Mouse (Mus musculus) stomach, postnatal 0 days (tissue): ENCODE results near the gene Ankrd11. TPM values are rescaled to one million over a fixed set of nuclear protein-coding genes. Genes with fewer than 3 reads are reported as not detected.
A peak's percentile ranks its signal among the peaks of the same experiment; 100 is the strongest.

Source experiments
- ATAC-seq: fragments of 200-750 bp; cut with Nextera tagmentation; 2 replicates; pipeline ENCODE4 v1.8.0; 2017; ENCODE audit not compliant: low FRiP score, low TSS enrichment
- DNase-seq: peaks from one replicate; pipeline ENCODE4 v3.0.0-alpha.2; 2016; ENCODE audit warnings: low spot score
- H3K27ac ChIP-seq: fragments of 300-500 bp; sonication (generic); replicated peaks from 2 replicates; pipeline ENCODE4 v1.5.1; 2014; ENCODE audit warnings: mild to moderate bottlenecking, control low read depth
- H3K27me3 ChIP-seq: fragments of 300-500 bp; sonication (generic); 2 replicates; pipeline ENCODE4 v1.6.1; 2014; ENCODE audit warnings: low read length; ENCODE audit not compliant: control insufficient read depth, insufficient read depth
- H3K36me3 ChIP-seq: fragments of 300-500 bp; sonication (generic); 2 replicates; pipeline ENCODE4 v1.6.1; 2014; ENCODE audit warnings: low read length, mixed read lengths; ENCODE audit not compliant: control insufficient read depth, insufficient read depth
- H3K4me1 ChIP-seq: fragments of 300-500 bp; sonication (generic); replicated peaks from 2 replicates; pipeline ENCODE4 v1.6.1; 2014; ENCODE audit warnings: antibody characterized with exemption; ENCODE audit not compliant: control insufficient read depth, insufficient read depth
- H3K4me2 ChIP-seq: fragments of 300-500 bp; sonication (generic); replicated peaks from 2 replicates; pipeline ENCODE4 v1.6.1; 2014; ENCODE audit warnings: low read depth, mild to moderate bottlenecking, control low read depth, moderate library complexity
- H3K4me3 ChIP-seq: fragments of 300-500 bp; sonication (generic); 2 replicates; pipeline ENCODE4 v1.5.1; 2014; ENCODE audit warnings: low read depth, low read length, control low read depth
- H3K9ac ChIP-seq: fragments of 300-500 bp; sonication (generic); 2 replicates; pipeline ENCODE4 v1.6.1; 2014; ENCODE audit warnings: mild to moderate bottlenecking, low read length, control low read depth, mixed read lengths
- H3K9me3 ChIP-seq: fragments of 300-500 bp; sonication (generic); 2 replicates; pipeline ENCODE4 v1.6.1; 2016; ENCODE audit warnings: low read length; ENCODE audit not compliant: control insufficient read depth
- CTCF ChIP-seq: IDR thresholded peaks from 2 replicates; pipeline ENCODE4 v1.5.1; 2016; ENCODE audit warnings: antibody characterized with exemption, low read depth, mild to moderate bottlenecking, moderate library complexity
- EP300 ChIP-seq: optimal IDR thresholded peaks from 2 replicates; pipeline ENCODE3; 2016; ENCODE audit warnings: antibody characterized with exemption
- WGBS: fragments of 180-500 bp; shearing (Covaris S2); extraction: QIAGEN DNeasy Blood & Tissue Kit; methylation state at CpG from one replicate; pipeline ENCODE4 v1.1.7; 2014; 5-methylcytosine and 5-hydroxymethylcytosine counted together
- polyA plus RNA-seq: library from polyadenylated mRNA; unstranded; fragments of >200 nt; fragmentation: Nextera tagmentation; extraction: Ambion mirVana; gene quantifications from 2 replicates; pipeline ENCODE4 v1.2.1, GENCODE M21; 2015

Gene Ankrd11
- polyA plus RNA-seq, 1 experiment from 2014 or later, result 35.0 TPM

GRCm38 (mm10) chr8:123014429-123014828, 27.6 kb downstream of the Ankrd11 start:
- no peak for TF ChIP-seq CTCF
- TF ChIP-seq EP300, result no peak
- ATAC-seq (no peak), DNase-seq (no peak)
- Histone ChIP-seq H3K4me2 (no peak overlapping the region), H3K9me3 (no peaks in the 10 kb centered on the region), H3K27ac (0 out of 2 replicates have a peak overlapping the region, but pooled peaks have one; percentile 36), H3K4me1 (peaks cover 6% of the 10 kb centered on the region), H3K4me3 (no peak overlapping the region), H3K36me3 (no peaks in the 10 kb centered on the region), H3K9ac (no peak overlapping the region), H3K27me3 (no peaks in the 10 kb centered on the region)
- 52% methylated on average over 7 of the region's 7 CpGs for WGBS

DNA sequence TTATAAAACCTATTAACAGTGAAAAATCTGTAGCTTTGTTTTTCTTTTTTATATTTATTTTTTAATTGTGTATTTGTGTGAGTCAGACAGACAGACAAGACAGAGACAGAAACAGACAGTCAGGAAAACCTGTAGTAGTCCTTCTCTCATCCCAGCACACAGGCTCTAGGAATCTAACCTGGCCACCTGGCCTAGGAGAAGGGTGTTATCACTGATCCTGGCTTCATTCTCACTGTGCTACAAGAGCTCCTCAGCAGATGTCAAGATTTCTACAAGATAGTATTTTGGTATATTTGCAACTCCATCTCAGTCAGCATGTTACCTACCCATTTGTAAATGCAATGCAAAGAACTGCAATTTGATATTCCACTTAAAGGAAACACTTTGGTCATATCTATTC, 30.8 kb downstream of the Ankrd11 start:
- DNase-seq (no peak), ATAC-seq (no peak)
- TF ChIP-seq EP300 (no peak), CTCF (no peak)
- Histone ChIP-seq H3K4me2 (no peak overlapping the region), H3K4me3 (no peak overlapping the region), H3K27ac (no peak overlapping the region), H3K36me3 (no peaks in the 10 kb centered on the region), H3K9me3 (no peaks in the 10 kb centered on the region), H3K4me1 (peaks cover 6% of the 10 kb centered on the region; the same call in 1 of the 2 replicates), H3K27me3 (no peaks in the 10 kb centered on the region), H3K9ac (no peak overlapping the region)

DNA sequence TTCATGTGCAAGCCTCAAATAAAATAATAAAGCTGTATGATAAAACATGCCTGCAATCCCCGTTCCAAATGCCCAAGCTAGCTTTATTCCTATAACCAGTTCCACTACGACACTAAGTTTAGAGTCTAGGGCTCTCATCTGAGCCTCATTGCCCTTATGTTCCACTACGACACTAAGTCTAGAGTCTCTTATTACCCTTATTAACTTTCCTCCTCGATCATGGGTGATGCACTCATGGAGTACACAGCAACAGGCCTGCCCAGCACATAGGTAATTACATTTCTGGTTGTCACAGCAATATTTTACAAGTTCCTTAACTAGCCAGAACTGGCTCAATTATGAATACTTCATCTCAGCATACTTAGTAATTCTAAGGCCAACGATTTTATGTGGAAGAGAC, 36.3 kb downstream of the Ankrd11 start:
- Histone ChIP-seq H3K4me1 (peaks cover 5% of the 10 kb centered on the region; the same call in 1 of the 2 replicates), H3K9ac (no peak overlapping the region)
- WGBS, result 70% methylated on average over 5 of the region's 5 CpGs

GRCm38 (mm10) chr8:123005328-123005727, 36.7 kb downstream of the Ankrd11 start:
- Histone ChIP-seq H3K36me3 (no peaks in the 10 kb centered on the region), H3K4me2 (no peak overlapping the region), H3K9me3 (no peaks in the 10 kb centered on the region), H3K9ac (no peak overlapping the region), H3K4me3 (no peak overlapping the region), H3K4me1 (peaks cover 5% of the 10 kb centered on the region; the same call in 1 of the 2 replicates), H3K27me3 (no peaks in the 10 kb centered on the region), H3K27ac (peak overlapping the region; percentile 4; the same call in 1 of the 2 replicates)
- ATAC-seq (no peak), DNase-seq (no peak)
- WGBS, result 49% methylated on average over 3 of the region's 3 CpGs
- no peak for TF ChIP-seq CTCF
- no peak for TF ChIP-seq EP300

More for the DNA sequence above, 36.3 kb downstream of the Ankrd11 start:
- H3K36me3 ChIP-seq, result no peaks in the 10 kb centered on the region
- H3K4me3 ChIP-seq, result no peak overlapping the region
- TF ChIP-seq EP300 (no peak), CTCF (no peak)
- peak overlapping the region; percentile 4; the same call in 1 of the 2 replicates for H3K27ac ChIP-seq
- no peaks in the 10 kb centered on the region for H3K9me3 ChIP-seq
- H3K27me3 ChIP-seq, result no peaks in the 10 kb centered on the region
- ATAC-seq (no peak), DNase-seq (no peak)
- no peak overlapping the region for H3K4me2 ChIP-seq

GRCm38 (mm10) chr8:123004033-123004922, 37.8 kb downstream of the Ankrd11 start:
- Histone ChIP-seq H3K36me3 (no peaks in the 10 kb centered on the region), H3K4me1 (peaks cover 5% of the 10 kb centered on the region; the same call in 1 of the 2 replicates), H3K4me2 (no peak overlapping the region), H3K27me3 (no peaks in the 10 kb centered on the region), H3K27ac (peak overlapping the region; percentile 20; the same call in 1 of the 2 replicates), H3K9me3 (no peaks in the 10 kb centered on the region), H3K9ac (no peak overlapping the region), H3K4me3 (no peak overlapping the region)
- DNase-seq, result no peak
- ATAC-seq, result no peak
- 46% methylated on average over 14 of the region's 14 CpGs for WGBS
- TF ChIP-seq EP300 (no peak), CTCF (peak; percentile 39; the same call in 1 of the 2 replicates)

DNA sequence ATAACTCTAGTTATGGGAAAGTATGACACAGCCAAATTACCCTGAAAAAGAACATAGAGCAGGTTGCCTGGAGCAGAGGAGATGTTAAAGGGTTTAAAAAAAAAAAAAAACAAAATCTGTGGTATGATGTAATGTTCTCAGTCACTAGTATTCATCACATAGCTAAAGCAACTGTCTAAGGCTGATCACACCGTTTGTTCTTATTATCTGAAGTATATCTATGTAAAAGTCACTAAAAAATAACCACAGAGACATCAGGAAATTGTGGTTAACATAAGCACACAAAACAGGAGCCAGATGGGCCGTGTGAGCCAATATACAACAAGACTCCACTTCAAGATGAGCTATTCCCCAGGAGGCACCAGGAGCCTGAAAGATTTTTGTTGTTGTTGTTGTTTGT, 41.8 kb downstream of the Ankrd11 start:
- no peak overlapping the region for H3K9ac ChIP-seq
- H3K4me1 ChIP-seq, result peaks cover 3% of the 10 kb centered on the region; the same call in 1 of the 2 replicates
- H3K27me3 ChIP-seq, result no peaks in the 10 kb centered on the region
- no peak overlapping the region for H3K4me3 ChIP-seq
- no peaks in the 10 kb centered on the region for H3K9me3 ChIP-seq
- no peak overlapping the region for H3K27ac ChIP-seq
- no peak for TF ChIP-seq CTCF
- TF ChIP-seq EP300, result no peak
- DNase-seq (no peak), ATAC-seq (no peak)
- WGBS, result 47% methylated on average over 2 of the region's 2 CpGs
- no peaks in the 10 kb centered on the region for H3K36me3 ChIP-seq
- no peak overlapping the region for H3K4me2 ChIP-seq
